Mouse (Mus musculus) embryonic facial prominence, embryonic 11.5 days (tissue): ENCODE data around the gene Zfp42. TPM values are rescaled to one million over a fixed set of nuclear protein-coding genes. Genes with fewer than 3 reads are reported as not detected.

ENCODE experiments used
- ATAC-seq: fragments of 200-750 bp; cut with Nextera tagmentation; replicated peaks from 2 replicates; pipeline ENCODE4 v1.8.0; 2017; ENCODE audit warnings: low read depth; ENCODE audit not compliant: insufficient number of reproducible peaks, low FRiP score, low TSS enrichment
- DNase-seq: peaks from one replicate; pipeline ENCODE4 v3.0.0-alpha.2; 2015; ENCODE audit warnings: low spot score
- H3K27ac ChIP-seq: fragments of 300-500 bp; sonication (generic); replicated peaks from 2 replicates; pipeline ENCODE4 v1.5.1; 2014; ENCODE audit warnings: mild to moderate bottlenecking, low read depth, low read length, control low read depth
- H3K27me3 ChIP-seq: fragments of 300-500 bp; sonication (generic); 2 replicates; pipeline ENCODE4 v1.6.1; 2014; ENCODE audit warnings: mild to moderate bottlenecking, low read length, moderate library complexity, mixed read lengths; ENCODE audit not compliant: control insufficient read depth, insufficient read depth
- H3K36me3 ChIP-seq: fragments of 300-500 bp; sonication (generic); replicated peaks from 2 replicates; pipeline ENCODE4 v1.6.1; 2014; ENCODE audit warnings: low read depth, mild to moderate bottlenecking, low read length, moderate library complexity, mixed read lengths; ENCODE audit not compliant: control insufficient read depth, insufficient read depth
- H3K4me1 ChIP-seq: fragments of 300-500 bp; sonication (generic); 2 replicates; pipeline ENCODE4 v1.6.1; 2014; ENCODE audit warnings: low read length, mixed read lengths; ENCODE audit not compliant: control insufficient read depth, insufficient read depth
- H3K4me2 ChIP-seq: fragments of 300-500 bp; sonication (generic); 2 replicates; pipeline ENCODE4 v1.6.1; 2014; ENCODE audit warnings: low read depth, mild to moderate bottlenecking, control low read depth, low read length, moderate library complexity
- H3K4me3 ChIP-seq: fragments of 300-500 bp; sonication (generic); 2 replicates; pipeline ENCODE4 v1.5.1; 2014; ENCODE audit warnings: low read depth, low read length, control low read depth
- H3K9ac ChIP-seq: fragments of 300-500 bp; sonication (generic); replicated peaks from 2 replicates; pipeline ENCODE4 v1.6.1; 2014; ENCODE audit warnings: mild to moderate bottlenecking, control low read depth, low read length
- H3K9me3 ChIP-seq: fragments of 300-500 bp; sonication (generic); replicated peaks from 2 replicates; pipeline ENCODE4 v1.6.1; 2016; ENCODE audit warnings: mild to moderate bottlenecking, low read length, inconsistent platforms, mixed read lengths; ENCODE audit not compliant: control insufficient read depth
- WGBS: fragments of 180-500 bp; shearing (Covaris S2); extraction: QIAGEN DNeasy Blood & Tissue Kit; methylation state at CpG from one replicate; pipeline ENCODE4 v1.1.7; 2014; 5-methylcytosine and 5-hydroxymethylcytosine counted together
- polyA plus RNA-seq: library from polyadenylated mRNA; unstranded; fragments of >200 nt; fragmentation: Nextera tagmentation; extraction: Ambion mirVana; gene quantifications from 2 replicates; pipeline ENCODE4 v1.2.1, GENCODE M21; 2014

Zfp42 gene
- polyA plus RNA-seq, 1 experiment from 2014 or later: not detected

GRCm38 (mm10) chr8:43320771-43321170, 14.0 kb upstream of the Zfp42 start:
- H3K27me3 ChIP-seq: no peaks in the 10 kb centered on the region
- no peak for DNase-seq

GRCm38 (mm10) chr8:43308213-43308612, 1.4 kb upstream of the Zfp42 start:
- Histone ChIP-seq H3K36me3 (no peaks in the 10 kb centered on the region), H3K4me1 (no peaks in the 10 kb centered on the region), H3K9ac (no peak overlapping the region), H3K27me3 (no peaks in the 10 kb centered on the region), H3K27ac (no peak overlapping the region), H3K4me2 (no peak overlapping the region), H3K4me3 (no peak overlapping the region), H3K9me3 (no peaks in the 10 kb centered on the region)
- no peak for ATAC-seq
- 84% methylated on average over 2 of the region's 2 CpGs for WGBS
- no peak for DNase-seq

More at GRCm38 (mm10) chr8:43320771-43321170, 14.0 kb upstream of the Zfp42 start:
- Histone ChIP-seq H3K9ac (no peak overlapping the region), H3K4me1 (no peaks in the 10 kb centered on the region), H3K4me2 (no peak overlapping the region), H3K36me3 (no peaks in the 10 kb centered on the region), H3K9me3 (no peaks in the 10 kb centered on the region), H3K4me3 (no peak overlapping the region), H3K27ac (no peak overlapping the region)
- 81% methylated on average over 5 of the region's 5 CpGs for WGBS
- no peak for ATAC-seq

- Histone ChIP-seq H3K36me3 (no peaks in the 10 kb centered on the region), H3K4me2 (no peak overlapping the region), H3K4me3 (no peak overlapping the region), H3K27ac (no peak overlapping the region), H3K27me3 (no peaks in the 10 kb centered on the region), H3K9me3 (no peaks in the 10 kb centered on the region), H3K9ac (no peak overlapping the region), H3K4me1 (no peaks in the 10 kb centered on the region)
- 94% methylated on average over 14 of the region's 14 CpGs for WGBS
- ATAC-seq: no peak
- no peak for DNase-seq
These were observed 1.1 kb downstream of the Zfp42 start for GRCm38 (mm10) chr8:43305676-43306075.

GRCm38 (mm10) chr8:43299796-43300195, 7.0 kb downstream of the Zfp42 start:
- no peak for DNase-seq
- Histone ChIP-seq H3K4me3 (no peak overlapping the region), H3K27me3 (no peaks in the 10 kb centered on the region), H3K9me3 (no peaks in the 10 kb centered on the region), H3K4me1 (no peaks in the 10 kb centered on the region), H3K9ac (no peak overlapping the region), H3K36me3 (no peaks in the 10 kb centered on the region), H3K4me2 (no peak overlapping the region), H3K27ac (no peak overlapping the region)
- no peak for ATAC-seq
- 77% methylated on average over 5 of the region's 5 CpGs for WGBS

- no peak overlapping the region for H3K4me2 ChIP-seq
- no peaks in the 10 kb centered on the region for H3K27me3 ChIP-seq
- H3K36me3 ChIP-seq: no peaks in the 10 kb centered on the region
- H3K4me3 ChIP-seq: no peak overlapping the region
- H3K4me1 ChIP-seq: no peaks in the 10 kb centered on the region
- ATAC-seq (no peak), DNase-seq (no peak)
- H3K27ac ChIP-seq: no peak overlapping the region
- no peak overlapping the region for H3K9ac ChIP-seq
- whole genome bisulfite sequencing: 93% methylated on average over 21 of the region's 21 CpGs
- H3K9me3 ChIP-seq: no peaks in the 10 kb centered on the region
These were observed 11.0 kb downstream of the Zfp42 start for GRCm38 (mm10) chr8:43295826-43296225.

GRCm38 (mm10) chr8:43294191-43294590, 12.6 kb downstream of the Zfp42 start:
- no peaks in the 10 kb centered on the region for H3K4me1 ChIP-seq
- H3K27me3 ChIP-seq: no peaks in the 10 kb centered on the region
- no peaks in the 10 kb centered on the region for H3K36me3 ChIP-seq
- ATAC-seq (no peak), DNase-seq (no peak)
- H3K27ac ChIP-seq: no peak overlapping the region
- H3K4me2 ChIP-seq: no peak overlapping the region
- no peak overlapping the region for H3K4me3 ChIP-seq
- no peak overlapping the region for H3K9ac ChIP-seq
- no peaks in the 10 kb centered on the region for H3K9me3 ChIP-seq
- WGBS: 87% methylated on average over 4 of the region's 4 CpGs

- H3K36me3 ChIP-seq: no peaks in the 10 kb centered on the region
- 64% methylated on average over 5 of the region's 5 CpGs for WGBS
- no peaks in the 10 kb centered on the region for H3K27me3 ChIP-seq
- DNase-seq (peak; percentile 51), ATAC-seq (0 out of 2 replicates have a peak, but pooled peaks have one; percentile 44)
- H3K4me1 ChIP-seq: no peaks in the 10 kb centered on the region
- no peak overlapping the region for H3K4me2 ChIP-seq
- no peak overlapping the region for H3K27ac ChIP-seq
- no peak overlapping the region for H3K9ac ChIP-seq
- H3K4me3 ChIP-seq: no peak overlapping the region
- H3K9me3 ChIP-seq: no peaks in the 10 kb centered on the region
These were observed 16.2 kb downstream of the Zfp42 start for GRCm38 (mm10) chr8:43290424-43291111.

GRCm38 (mm10) chr8:43289781-43290180, 17.0 kb downstream of the Zfp42 start:
- ATAC-seq (no peak), DNase-seq (no peak)
- H3K4me1 ChIP-seq: no peaks in the 10 kb centered on the region
- H3K27me3 ChIP-seq: no peaks in the 10 kb centered on the region
- H3K9ac ChIP-seq: no peak overlapping the region
- H3K36me3 ChIP-seq: no peaks in the 10 kb centered on the region
- H3K4me3 ChIP-seq: no peak overlapping the region
- no peak overlapping the region for H3K4me2 ChIP-seq
- WGBS: 91% methylated on average over 5 of the region's 5 CpGs
- H3K9me3 ChIP-seq: no peaks in the 10 kb centered on the region
- H3K27ac ChIP-seq: no peak overlapping the region
